Mouse (Mus musculus): Measurements from ENCODE around the gene Gm10376.
"Not testable (repeated sequence)": the region's sequence is repeated elsewhere in the genome, so short reads cannot be mapped to it uniquely, and the experiment has no call there.

Gm10376 gene

GRCm38 (mm10) chr14:43015528-43015927 lies at the start of gene Gm10376:
Gene Gm10376 (minus strand): TSS chr14:43015628.
- not testable (repeated sequence) for DNase-seq (ENCODE audit: inconsistent age in 2 of 2, low spot score in 1 of 2)

- peak in 1 of 2 experiments; percentile 26 for DNase-seq (ENCODE audit: inconsistent age in 2 of 2, low spot score in 1 of 2)
These were observed 44.8 kb upstream of the Gm10376 start for GRCm38 (mm10) chr14:43060179-43060578.

GRCm38 (mm10) chr14:43058063-43058462 lies 42.6 kb upstream of the Gm10376 start:
- peak in 1 of 2 experiments; percentile 33 for DNase-seq (ENCODE audit: inconsistent age in 2 of 2, low spot score in 1 of 2)

- not testable (repeated sequence) for DNase-seq (ENCODE audit: inconsistent age in 2 of 2, low spot score in 1 of 2)
These were observed 21.9 kb downstream of the Gm10376 start, which contains the start of gene Gm8082 for GRCm38 (mm10) chr14:42993524-42993923. Gene Gm8082 (minus strand): TSS chr14:42993624.
